Mouse (Mus musculus) limb, embryonic 13.5 days (tissue): Measurements from ENCODE around the gene Vkorc1. TPM values are rescaled to one million over a fixed set of nuclear protein-coding genes. Genes with fewer than 3 reads are reported as not detected.

Source experiments
- ATAC-seq: fragments of 200-750 bp; cut with Nextera tagmentation; 2 replicates; pipeline ENCODE4 v1.8.0; 2017; ENCODE audit warnings: low read depth, moderate number of reproducible peaks, moderate TSS enrichment; ENCODE audit not compliant: low FRiP score
- H3K27ac ChIP-seq: fragments of 300-500 bp; sonication (generic); 2 replicates; pipeline ENCODE4 v1.5.1; 2015; ENCODE audit warnings: inconsistent platforms, mild to moderate bottlenecking, moderate library complexity
- H3K27me3 ChIP-seq: fragments of 300-500 bp; sonication (generic); 2 replicates; pipeline ENCODE4 v1.6.1; 2015; ENCODE audit warnings: mild to moderate bottlenecking, inconsistent platforms
- H3K36me3 ChIP-seq: fragments of 300-500 bp; sonication (generic); 2 replicates; pipeline ENCODE4 v1.6.1; 2015; ENCODE audit warnings: inconsistent platforms, mild to moderate bottlenecking, moderate library complexity
- H3K4me1 ChIP-seq: fragments of 300-500 bp; sonication (generic); 2 replicates; pipeline ENCODE4 v1.6.1; 2015; ENCODE audit warnings: inconsistent platforms
- H3K4me2 ChIP-seq: fragments of 300-500 bp; sonication (generic); replicated peaks from 2 replicates; pipeline ENCODE4 v1.6.1; 2015; ENCODE audit warnings: inconsistent platforms, mild to moderate bottlenecking, moderate library complexity
- H3K4me3 ChIP-seq: fragments of 300-500 bp; sonication (generic); 2 replicates; pipeline ENCODE4 v1.5.1; 2015; ENCODE audit warnings: moderate library complexity, mild to moderate bottlenecking, inconsistent platforms
- H3K9ac ChIP-seq: fragments of 300-500 bp; sonication (generic); 2 replicates; pipeline ENCODE4 v1.6.1; 2015; ENCODE audit warnings: mild to moderate bottlenecking, inconsistent platforms
- H3K9me3 ChIP-seq: fragments of 300-500 bp; sonication (generic); 2 replicates; pipeline ENCODE4 v1.6.1; 2016; ENCODE audit warnings: inconsistent platforms
- WGBS: fragments of 180-500 bp; shearing (Covaris S2); methylation state at CpG from one replicate; pipeline ENCODE4 v1.1.7; 2015; 5-methylcytosine and 5-hydroxymethylcytosine counted together
- polyA plus RNA-seq: library from polyadenylated mRNA; unstranded; fragments of >200 nt; fragmentation: Nextera tagmentation; extraction: Ambion mirVana; gene quantifications from 2 replicates; pipeline ENCODE4 v1.2.1, GENCODE M21; 2015

The Vkorc1 gene
- polyA plus RNA-seq, 1 experiment from 2014 or later: 174 TPM

- no peak for ATAC-seq
- no peak within 1 kb of the TSS for H3K27ac ChIP-seq
- 19% methylated on average over 4 of the region's 4 CpGs for WGBS
- H3K27me3 ChIP-seq: no peaks in the 10 kb centered on the region
- H3K4me2 ChIP-seq: no peak within 1 kb of the TSS
- H3K4me1 ChIP-seq: peaks cover 15% of the 10 kb centered on the region
- H3K36me3 ChIP-seq: peaks cover 71% of the 10 kb centered on the region
- H3K9ac ChIP-seq: no peak within 1 kb of the TSS
- no peaks in the 10 kb centered on the region for H3K9me3 ChIP-seq
- no peak within 1 kb of the TSS for H3K4me3 ChIP-seq
These were observed 4.6 kb downstream of the Vkorc1 start, which contains the start of gene Prss53 for GRCm38 (mm10) chr7:127890798-127891197. Gene Prss53 (minus strand): TSS chr7:127890970.

DNA sequence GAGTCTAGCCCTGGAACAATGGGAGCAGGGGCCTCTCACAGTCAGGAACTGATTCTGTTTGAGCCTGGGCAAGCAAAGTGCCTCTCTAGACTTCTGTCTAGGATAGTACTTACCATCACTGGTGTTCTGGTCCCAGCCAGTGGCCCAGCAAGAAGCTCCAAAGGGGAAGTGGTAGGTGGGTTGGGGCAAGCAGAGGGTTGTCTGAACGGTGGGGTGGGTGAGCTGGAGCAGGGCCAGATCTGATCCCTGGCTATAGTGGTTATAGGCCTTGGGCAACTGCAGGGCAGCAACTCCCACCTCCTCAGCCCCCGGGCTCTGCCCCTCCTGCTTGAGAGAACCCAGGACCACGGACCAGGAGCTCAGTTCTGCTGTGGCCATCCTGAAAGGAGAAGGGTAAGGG is 6.6 kb downstream of the Vkorc1 start:
- no peak overlapping the region for H3K27ac ChIP-seq
- no peak for ATAC-seq

GRCm38 (mm10) chr7:127887781-127888180 is 7.6 kb downstream of the Vkorc1 start:
- Histone ChIP-seq H3K36me3 (peaks cover 88% of the 10 kb centered on the region), H3K27ac (no peak overlapping the region), H3K9ac (no peak overlapping the region), H3K9me3 (no peaks in the 10 kb centered on the region), H3K4me2 (no peak overlapping the region), H3K27me3 (no peaks in the 10 kb centered on the region), H3K4me3 (no peak overlapping the region), H3K4me1 (peaks cover 27% of the 10 kb centered on the region)
- no peak for ATAC-seq
- 78% methylated on average over 3 of the region's 3 CpGs for WGBS

More for the DNA sequence above, 6.6 kb downstream of the Vkorc1 start:
- Histone ChIP-seq H3K4me1 (peaks cover 17% of the 10 kb centered on the region), H3K36me3 (peaks cover 88% of the 10 kb centered on the region), H3K4me2 (no peak overlapping the region), H3K27me3 (no peaks in the 10 kb centered on the region), H3K9me3 (no peaks in the 10 kb centered on the region), H3K9ac (no peak overlapping the region), H3K4me3 (no peak overlapping the region)
- 73% methylated on average over 3 of the region's 3 CpGs for WGBS

DNA sequence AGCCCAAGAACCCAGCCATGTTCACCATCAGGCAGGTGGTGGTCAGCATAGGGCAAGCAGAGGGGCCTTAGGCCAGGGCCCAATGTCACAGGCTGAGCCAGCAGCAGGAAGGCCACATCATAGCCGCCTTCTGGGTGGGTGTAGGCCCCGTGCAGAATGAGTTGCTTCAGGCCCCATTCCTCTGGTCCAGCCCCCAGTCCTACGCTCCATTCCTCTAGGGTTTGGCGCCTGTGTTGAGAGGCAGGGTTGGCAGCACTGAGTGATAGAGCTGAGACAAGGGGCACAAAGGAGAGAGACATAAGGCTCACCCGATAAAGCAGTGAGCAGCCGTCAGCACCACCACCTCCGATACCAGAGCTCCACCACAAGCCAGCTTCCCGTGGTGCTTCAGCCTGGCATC is 8.2 kb downstream of the Vkorc1 start:
- Histone ChIP-seq H3K36me3 (peaks cover 88% of the 10 kb centered on the region), H3K9ac (no peak overlapping the region)
- ATAC-seq: no peak

DNA sequence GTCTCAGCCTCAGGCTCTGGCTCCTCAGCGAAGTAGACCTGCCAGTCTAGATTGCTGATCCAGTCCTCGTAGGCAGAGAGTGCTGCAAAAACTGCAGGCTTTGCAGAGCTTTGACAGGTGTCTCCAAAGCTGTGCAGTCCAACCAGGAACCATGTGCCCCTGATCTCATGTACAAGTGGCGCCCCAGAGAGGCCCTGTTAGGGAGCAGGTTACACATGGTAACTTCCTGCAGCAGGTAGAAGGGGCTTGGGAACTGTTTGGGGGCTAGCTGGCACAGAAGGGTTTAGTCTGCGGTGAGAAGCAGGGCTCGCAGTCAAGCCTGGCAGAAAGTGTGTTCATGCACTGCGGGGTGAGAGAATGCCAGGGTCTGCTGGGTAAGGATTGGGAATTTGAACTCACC is 8.9 kb downstream of the Vkorc1 start:
- Histone ChIP-seq H3K27me3 (no peaks in the 10 kb centered on the region), H3K9ac (no peak overlapping the region), H3K9me3 (no peaks in the 10 kb centered on the region), H3K27ac (no peak overlapping the region), H3K4me1 (peaks cover 30% of the 10 kb centered on the region), H3K36me3 (peaks cover 90% of the 10 kb centered on the region), H3K4me3 (no peak overlapping the region), H3K4me2 (no peak overlapping the region)
- ATAC-seq: no peak
- WGBS: 88% methylated on average over 6 of the region's 6 CpGs

More for the DNA sequence above, 8.2 kb downstream of the Vkorc1 start:
- H3K4me3 ChIP-seq: no peak overlapping the region
- no peak overlapping the region for H3K4me2 ChIP-seq
- no peaks in the 10 kb centered on the region for H3K9me3 ChIP-seq
- no peaks in the 10 kb centered on the region for H3K27me3 ChIP-seq
- no peak overlapping the region for H3K27ac ChIP-seq
- peaks cover 30% of the 10 kb centered on the region for H3K4me1 ChIP-seq
- 88% methylated on average over 8 of the region's 8 CpGs for WGBS

GRCm38 (mm10) chr7:127885951-127886350 is 9.5 kb downstream of the Vkorc1 start:
- Histone ChIP-seq H3K27me3 (no peaks in the 10 kb centered on the region), H3K36me3 (peaks cover 90% of the 10 kb centered on the region), H3K4me1 (peaks cover 30% of the 10 kb centered on the region), H3K4me2 (no peak overlapping the region), H3K9me3 (no peaks in the 10 kb centered on the region), H3K27ac (no peak overlapping the region), H3K9ac (no peak overlapping the region), H3K4me3 (no peak overlapping the region)
- WGBS: 62% methylated on average over 6 of the region's 6 CpGs
- ATAC-seq: no peak

GRCm38 (mm10) chr7:127880431-127880830 is 15.0 kb downstream of the Vkorc1 start:
- peaks cover 34% of the 10 kb centered on the region for H3K4me1 ChIP-seq
- no peak for ATAC-seq
- H3K4me2 ChIP-seq: no peak overlapping the region
- H3K9me3 ChIP-seq: no peaks in the 10 kb centered on the region
- H3K36me3 ChIP-seq: peaks cover 76% of the 10 kb centered on the region
- no peaks in the 10 kb centered on the region for H3K27me3 ChIP-seq
- whole genome bisulfite sequencing: 89% methylated on average over 12 of the region's 12 CpGs
- no peak overlapping the region for H3K27ac ChIP-seq
- no peak overlapping the region for H3K9ac ChIP-seq
- H3K4me3 ChIP-seq: no peak overlapping the region

- Histone ChIP-seq H3K4me1 (peaks cover 30% of the 10 kb centered on the region), H3K27ac (no peak overlapping the region), H3K9ac (no peak overlapping the region), H3K4me2 (no peak overlapping the region), H3K36me3 (peaks cover 66% of the 10 kb centered on the region), H3K27me3 (no peaks in the 10 kb centered on the region), H3K4me3 (no peak overlapping the region), H3K9me3 (no peaks in the 10 kb centered on the region)
- WGBS: 97% methylated on average over 9 of the region's 9 CpGs
- no peak for ATAC-seq
These were observed 16.1 kb downstream of the Vkorc1 start for GRCm38 (mm10) chr7:127879301-127879700.

DNA sequence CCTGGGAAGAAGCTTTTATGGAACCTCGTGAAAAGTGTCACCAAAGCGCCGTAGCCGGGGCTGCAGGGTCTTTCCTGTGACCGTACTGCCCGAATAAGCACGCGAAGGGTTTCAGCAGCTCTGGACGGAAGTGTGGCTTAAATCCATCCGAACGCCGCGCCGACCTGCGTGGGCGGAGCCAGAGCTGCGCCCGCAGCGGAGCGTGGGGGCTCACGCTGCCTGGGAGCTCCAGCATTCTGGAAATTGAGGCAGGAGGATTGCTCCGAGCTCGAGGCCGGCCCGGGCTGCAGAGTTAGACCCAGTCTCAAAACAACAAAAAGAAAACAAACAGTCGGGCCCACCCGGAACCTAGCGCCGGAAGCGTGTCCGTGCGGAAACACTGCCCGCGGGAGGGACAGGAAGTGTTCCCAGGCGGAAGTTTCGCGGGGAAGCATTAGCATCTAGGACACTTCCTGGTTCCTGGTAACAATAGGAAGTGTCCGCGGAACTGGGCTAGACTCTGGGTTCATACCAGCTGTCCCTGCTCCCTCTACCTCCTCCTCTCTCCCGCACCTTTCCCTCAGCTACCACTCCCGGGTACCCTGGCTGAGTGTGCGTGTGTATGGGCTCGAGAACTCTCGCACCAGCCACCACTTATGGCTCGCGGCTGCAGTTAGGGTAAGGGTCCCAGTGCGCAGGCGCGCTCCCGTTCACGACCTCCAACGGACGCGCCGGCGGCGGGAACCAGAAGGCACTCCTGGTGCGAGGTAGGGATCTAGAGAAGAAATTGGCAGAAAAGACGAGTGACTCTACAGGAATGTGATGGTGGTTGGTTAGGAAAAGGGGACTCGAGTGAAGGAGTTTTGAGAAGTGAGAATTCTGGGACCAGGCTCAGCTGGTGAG is 18.7 kb downstream of the Vkorc1 start, which contains the start of gene Zfp668:
TSS of gene Zfp668 (minus strand) at position 362 of the 882 bp plus-strand sequence.
- H3K27ac ChIP-seq: peak within 1 kb of the TSS; percentile 98
- peaks cover 50% of the 10 kb centered on the region for H3K36me3 ChIP-seq
- ATAC-seq: peak; percentile 70
- H3K4me3 ChIP-seq: peak within 1 kb of the TSS; percentile 88
- H3K9me3 ChIP-seq: no peaks in the 10 kb centered on the region
- WGBS: under 1% methylated on average over 60 of the region's 60 CpGs
- peaks cover 20% of the 10 kb centered on the region for H3K4me1 ChIP-seq
- H3K9ac ChIP-seq: peak within 1 kb of the TSS; percentile 97
- peak within 1 kb of the TSS; percentile 89 for H3K4me2 ChIP-seq
- H3K27me3 ChIP-seq: no peaks in the 10 kb centered on the region

GRCm38 (mm10) chr7:127876041-127876466 is 19.4 kb downstream of the Vkorc1 start, which contains the start of gene Zfp646:
Gene Zfp646 (plus strand): TSS chr7:127876221.
- under 1% methylated on average over 41 of the region's 41 CpGs for WGBS

GRCm38 (mm10) chr7:127875627-127876001 is 19.8 kb downstream of the Vkorc1 start:
- Histone ChIP-seq H3K4me3 (peak overlapping the region; percentile 88), H3K4me2 (peak overlapping the region; percentile 89), H3K27ac (peak overlapping the region; percentile 98), H3K27me3 (no peaks in the 10 kb centered on the region), H3K9ac (peak overlapping the region; percentile 97), H3K4me1 (peaks cover 20% of the 10 kb centered on the region), H3K9me3 (no peaks in the 10 kb centered on the region), H3K36me3 (peaks cover 47% of the 10 kb centered on the region)
- ATAC-seq: peak; percentile 95
- WGBS: under 1% methylated on average over 43 of the region's 43 CpGs

More at GRCm38 (mm10) chr7:127876041-127876466, 19.4 kb downstream of the Vkorc1 start, which contains the start of gene Zfp646:
- peak within 1 kb of the TSS; percentile 88 for H3K4me3 ChIP-seq
- H3K36me3 ChIP-seq: peaks cover 48% of the 10 kb centered on the region
- no peaks in the 10 kb centered on the region for H3K9me3 ChIP-seq
- H3K27me3 ChIP-seq: no peaks in the 10 kb centered on the region
- peak within 1 kb of the TSS; percentile 89 for H3K4me2 ChIP-seq
- ATAC-seq: peak; percentile 92
- peaks cover 20% of the 10 kb centered on the region for H3K4me1 ChIP-seq
- H3K27ac ChIP-seq: peak within 1 kb of the TSS; percentile 98
- peak within 1 kb of the TSS; percentile 97 for H3K9ac ChIP-seq

DNA sequence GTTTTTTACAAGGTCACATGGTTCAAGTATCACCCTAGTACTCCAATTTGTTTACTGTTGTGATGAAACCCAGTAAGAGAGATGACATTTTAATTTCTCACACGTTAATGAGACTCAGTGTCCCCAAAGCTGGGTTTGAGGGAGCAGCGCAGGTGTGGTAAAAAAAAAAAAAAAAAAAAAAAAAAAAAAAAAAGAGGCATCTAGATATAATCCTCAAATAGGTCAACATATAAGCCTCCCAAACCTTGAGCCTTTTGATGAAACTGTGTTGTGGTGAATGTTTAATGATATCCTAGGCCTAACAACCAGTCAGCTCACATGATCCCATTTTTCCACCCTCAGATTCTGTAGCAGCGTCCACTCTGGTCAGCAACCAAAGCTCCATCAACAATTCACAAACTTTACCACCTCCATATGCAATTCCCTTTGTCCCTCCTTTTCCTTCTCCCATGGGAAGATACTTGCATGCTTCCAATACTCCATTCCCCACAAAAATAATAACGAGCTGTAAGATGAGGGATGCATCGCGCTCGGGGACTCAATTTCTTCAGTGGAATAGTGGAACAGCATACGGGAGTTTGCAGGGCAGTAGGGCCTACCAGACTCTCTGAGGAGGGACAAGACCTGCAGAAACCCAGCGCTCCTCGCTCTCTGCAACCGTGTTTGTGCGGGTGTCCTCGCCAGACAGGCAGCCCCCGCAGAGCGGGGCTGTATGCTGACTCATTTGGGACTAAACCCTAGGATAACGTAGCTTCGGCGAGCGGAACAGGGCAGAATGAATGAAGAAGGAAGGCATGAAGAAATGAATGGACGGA is 20.4 kb downstream of the Vkorc1 start:
- H3K9ac ChIP-seq: peak overlapping the region; percentile 97
- peak overlapping the region; percentile 98 for H3K27ac ChIP-seq
- peak; percentile 14; the same call in 1 of the 2 replicates for ATAC-seq
- peak overlapping the region; percentile 89 for H3K4me2 ChIP-seq
- H3K4me3 ChIP-seq: peak overlapping the region; percentile 88
- WGBS: 4% methylated on average over 20 of the region's 20 CpGs
- H3K4me1 ChIP-seq: peaks cover 20% of the 10 kb centered on the region
- peaks cover 47% of the 10 kb centered on the region for H3K36me3 ChIP-seq
- no peaks in the 10 kb centered on the region for H3K9me3 ChIP-seq
- H3K27me3 ChIP-seq: no peaks in the 10 kb centered on the region
